Mouse (Mus musculus) midbrain, embryonic 16.5 days (tissue): ENCODE measurements at regions not wholly inside any gene's neighbourhood (a gene's known extent, or its start where the extent isn't known, plus 50 kb on each side); places are given as distances from the start of the nearest gene placed in this dataset.

Source experiments
- ATAC-seq: fragments of 200-750 bp; cut with Nextera tagmentation; 2 replicates; pipeline ENCODE4 v1.8.0; 2017; ENCODE audit warnings: moderate TSS enrichment
- H3K27ac ChIP-seq: fragments of 300-500 bp; sonication (generic); 2 replicates; pipeline ENCODE4 v1.5.1; 2014; ENCODE audit warnings: mild to moderate bottlenecking, low read length, mixed read lengths
- H3K27me3 ChIP-seq: fragments of 300-500 bp; sonication (generic); 2 replicates; pipeline ENCODE4 v1.6.1; 2014; ENCODE audit warnings: low read depth, low read length, mixed read lengths; ENCODE audit not compliant: control insufficient read depth, insufficient read depth
- H3K36me3 ChIP-seq: fragments of 300-500 bp; sonication (generic); 2 replicates; pipeline ENCODE4 v1.6.1; 2014; ENCODE audit warnings: mild to moderate bottlenecking, low read length, moderate library complexity, mixed read lengths; ENCODE audit not compliant: control insufficient read depth, insufficient read depth
- H3K4me1 ChIP-seq: fragments of 300-500 bp; sonication (generic); 2 replicates; pipeline ENCODE4 v1.6.1; 2014; ENCODE audit warnings: mild to moderate bottlenecking, low read length, mixed read lengths; ENCODE audit not compliant: control insufficient read depth, insufficient read depth
- H3K4me2 ChIP-seq: fragments of 300-500 bp; sonication (generic); 2 replicates; pipeline ENCODE4 v1.6.1; 2014; ENCODE audit warnings: mild to moderate bottlenecking, low read length, mixed read lengths
- H3K4me3 ChIP-seq: fragments of 300-500 bp; sonication (generic); 2 replicates; pipeline ENCODE4 v1.5.1; 2014; ENCODE audit warnings: low read depth, mild to moderate bottlenecking, low read length, moderate library complexity, mixed read lengths
- H3K9ac ChIP-seq: fragments of 300-500 bp; sonication (generic); 2 replicates; pipeline ENCODE4 v1.6.1; 2014; ENCODE audit warnings: low read depth, low read length, mixed read lengths
- H3K9me3 ChIP-seq: fragments of 300-500 bp; sonication (generic); replicated peaks from 2 replicates; pipeline ENCODE4 v1.6.1; 2014; ENCODE audit warnings: mild to moderate bottlenecking, low read length, mixed read lengths; ENCODE audit not compliant: control insufficient read depth, poor library complexity, severe bottlenecking
- WGBS: fragments of 180-500 bp; shearing (Covaris S2); extraction: QIAGEN DNeasy Blood & Tissue Kit; methylation state at CpG from one replicate; pipeline ENCODE4 v1.1.7; 2014; 5-methylcytosine and 5-hydroxymethylcytosine counted together

DNA sequence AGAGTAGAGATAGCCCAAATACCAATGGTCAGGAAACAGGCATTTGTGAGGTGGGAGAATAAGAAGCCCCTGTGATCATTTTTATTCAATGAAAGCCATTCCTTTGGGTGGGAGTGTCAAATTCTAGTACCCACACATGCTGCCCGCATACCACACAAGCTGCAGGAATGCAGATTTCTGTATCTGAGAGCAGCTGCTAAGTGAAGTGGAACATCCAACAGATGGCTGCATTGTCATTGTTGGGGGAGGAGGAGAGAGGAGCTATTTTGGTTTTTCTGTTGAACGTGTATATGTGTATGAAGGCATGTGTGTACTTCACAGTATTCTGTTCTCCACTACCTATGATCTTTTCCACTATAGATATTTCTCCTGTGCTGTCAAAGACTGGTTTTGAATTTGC lies 392.3 kb upstream of the Mef2c start:
- Histone ChIP-seq H3K4me2 (no peak overlapping the region), H3K9ac (no peak overlapping the region), H3K4me1 (no peaks in the 10 kb centered on the region), H3K9me3 (no peaks in the 10 kb centered on the region), H3K36me3 (no peaks in the 10 kb centered on the region), H3K27me3 (no peaks in the 10 kb centered on the region), H3K27ac (no peak overlapping the region), H3K4me3 (no peak overlapping the region)
- no peak for ATAC-seq
- WGBS: 4% methylated on average over 2 of the region's 2 CpGs

DNA sequence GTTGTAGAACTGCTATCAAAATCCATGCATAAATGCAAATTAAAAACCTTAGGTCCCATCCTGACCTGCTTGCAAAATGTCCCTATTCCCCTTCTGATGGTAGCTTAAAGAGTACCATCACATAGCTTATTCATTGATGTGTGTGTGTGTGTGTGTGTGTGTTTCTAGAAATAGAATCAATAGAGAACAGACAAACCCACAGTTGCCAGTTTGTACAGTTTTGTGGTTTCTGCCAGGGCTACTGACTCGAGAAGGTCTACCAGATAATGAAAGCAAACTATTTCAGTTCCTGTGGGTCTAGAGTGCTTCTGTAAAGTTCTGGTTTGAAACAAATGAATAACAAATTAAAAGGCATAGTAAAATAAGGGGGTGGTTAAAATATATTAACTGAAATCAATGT lies 391.5 kb upstream of the Mef2c start:
- Histone ChIP-seq H3K9ac (no peak overlapping the region), H3K4me1 (no peaks in the 10 kb centered on the region), H3K27ac (no peak overlapping the region), H3K9me3 (no peaks in the 10 kb centered on the region), H3K27me3 (no peaks in the 10 kb centered on the region), H3K4me3 (no peak overlapping the region), H3K4me2 (no peak overlapping the region), H3K36me3 (no peaks in the 10 kb centered on the region)
- 63% methylated on average over 1 of the region's 1 CpGs for WGBS
- no peak for ATAC-seq

DNA sequence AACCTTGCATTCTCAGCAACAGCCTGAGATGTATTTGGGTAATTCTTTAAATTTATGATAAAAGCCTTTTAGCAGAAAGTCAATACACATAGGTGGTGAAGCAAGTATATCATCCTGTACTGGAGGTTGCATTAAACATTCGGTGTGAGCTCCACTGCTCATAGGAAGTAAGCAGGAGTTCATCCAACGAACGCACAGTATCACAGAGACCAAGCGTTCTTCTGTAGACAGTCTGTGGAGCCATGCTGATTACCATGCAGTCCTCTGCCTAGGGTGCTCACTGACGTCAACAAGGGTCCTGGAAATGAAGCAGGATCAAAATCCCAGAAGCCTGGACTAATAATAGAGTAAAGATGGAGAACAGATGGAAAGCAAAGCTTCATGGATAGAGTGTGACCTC lies 391.1 kb upstream of the Mef2c start:
- no peak overlapping the region for H3K4me3 ChIP-seq
- 79% methylated on average over 5 of the region's 5 CpGs for WGBS
- H3K9me3 ChIP-seq: no peaks in the 10 kb centered on the region
- H3K27me3 ChIP-seq: no peaks in the 10 kb centered on the region
- no peaks in the 10 kb centered on the region for H3K4me1 ChIP-seq
- no peak overlapping the region for H3K27ac ChIP-seq
- no peak overlapping the region for H3K9ac ChIP-seq
- no peaks in the 10 kb centered on the region for H3K36me3 ChIP-seq
- ATAC-seq: no peak
- H3K4me2 ChIP-seq: no peak overlapping the region

DNA sequence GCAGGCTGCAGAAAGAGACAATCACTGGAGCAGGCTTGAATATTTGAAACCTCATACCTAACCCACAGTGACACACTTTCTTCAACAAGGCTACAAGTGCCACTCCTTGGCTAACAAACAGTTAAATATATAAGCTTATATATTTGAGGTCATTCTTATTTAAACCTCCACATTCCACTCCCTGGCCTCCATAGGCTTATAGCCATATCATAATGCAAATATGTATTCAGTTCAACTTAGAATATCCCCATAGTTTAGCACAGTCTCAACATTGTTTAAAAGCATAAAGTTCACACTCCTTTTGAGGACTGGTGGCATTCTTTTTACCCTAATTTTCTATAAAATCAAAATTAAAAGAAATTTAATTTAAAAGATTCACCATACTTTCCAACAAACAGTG lies 390.0 kb upstream of the Mef2c start:
- ATAC-seq: no peak
- Histone ChIP-seq H3K4me1 (no peaks in the 10 kb centered on the region), H3K36me3 (no peaks in the 10 kb centered on the region), H3K4me3 (no peak overlapping the region), H3K27me3 (no peaks in the 10 kb centered on the region), H3K4me2 (no peak overlapping the region), H3K27ac (no peak overlapping the region), H3K9ac (no peak overlapping the region), H3K9me3 (no peaks in the 10 kb centered on the region)

DNA sequence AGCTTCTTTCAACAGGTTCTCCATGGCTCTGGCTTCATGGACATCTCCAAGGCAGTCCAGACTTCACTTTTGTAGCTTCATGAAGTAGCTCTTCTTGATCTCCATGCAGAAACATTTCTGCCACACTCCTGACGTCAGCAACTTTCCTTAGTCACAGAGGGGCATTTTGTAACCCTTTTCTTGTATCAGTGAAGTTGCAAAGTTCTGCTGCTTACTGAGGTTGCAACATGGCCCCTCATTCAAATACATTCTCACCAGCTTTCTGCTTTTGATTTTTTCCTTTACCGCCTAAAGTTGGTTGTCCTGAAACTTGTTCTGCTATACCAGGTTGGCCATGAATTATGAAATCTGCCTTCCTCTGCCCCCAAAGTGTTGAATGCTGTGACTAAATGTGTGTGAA lies 389.4 kb upstream of the Mef2c start:
- no peak overlapping the region for H3K4me3 ChIP-seq
- WGBS: 87% methylated on average over 2 of the region's 2 CpGs
- ATAC-seq: no peak
- no peak overlapping the region for H3K4me2 ChIP-seq
- no peaks in the 10 kb centered on the region for H3K9me3 ChIP-seq
- H3K4me1 ChIP-seq: no peaks in the 10 kb centered on the region
- no peaks in the 10 kb centered on the region for H3K27me3 ChIP-seq
- no peak overlapping the region for H3K9ac ChIP-seq
- H3K27ac ChIP-seq: no peak overlapping the region
- H3K36me3 ChIP-seq: no peaks in the 10 kb centered on the region

DNA sequence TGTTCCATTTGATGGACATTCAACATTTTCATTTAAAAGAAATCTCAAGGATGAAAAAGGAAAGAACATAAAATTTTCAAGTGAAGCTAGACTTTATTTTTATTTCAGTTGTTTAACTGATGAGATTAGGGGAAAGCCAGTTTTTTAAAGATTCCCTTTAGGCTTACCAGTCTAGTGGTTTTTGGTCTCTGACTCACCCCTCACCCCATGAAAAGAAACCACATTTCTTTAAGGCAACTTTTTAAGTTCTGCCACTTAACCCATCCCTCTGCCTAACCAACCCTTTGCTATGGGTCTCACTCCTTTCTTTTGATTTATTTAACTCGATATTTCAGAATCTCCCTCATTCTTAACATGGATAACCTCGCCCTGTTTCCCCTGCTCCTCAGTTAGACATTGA lies 388.1 kb upstream of the Mef2c start:
- no peaks in the 10 kb centered on the region for H3K36me3 ChIP-seq
- no peak for ATAC-seq
- 91% methylated on average over 2 of the region's 2 CpGs for WGBS
- no peaks in the 10 kb centered on the region for H3K9me3 ChIP-seq
- no peak overlapping the region for H3K9ac ChIP-seq
- 0 out of 2 replicates have a peak, but pooled peaks cover 3% of the 10 kb centered on the region for H3K4me1 ChIP-seq
- H3K4me3 ChIP-seq: no peak overlapping the region
- H3K27me3 ChIP-seq: no peaks in the 10 kb centered on the region
- no peak overlapping the region for H3K4me2 ChIP-seq
- H3K27ac ChIP-seq: no peak overlapping the region

DNA sequence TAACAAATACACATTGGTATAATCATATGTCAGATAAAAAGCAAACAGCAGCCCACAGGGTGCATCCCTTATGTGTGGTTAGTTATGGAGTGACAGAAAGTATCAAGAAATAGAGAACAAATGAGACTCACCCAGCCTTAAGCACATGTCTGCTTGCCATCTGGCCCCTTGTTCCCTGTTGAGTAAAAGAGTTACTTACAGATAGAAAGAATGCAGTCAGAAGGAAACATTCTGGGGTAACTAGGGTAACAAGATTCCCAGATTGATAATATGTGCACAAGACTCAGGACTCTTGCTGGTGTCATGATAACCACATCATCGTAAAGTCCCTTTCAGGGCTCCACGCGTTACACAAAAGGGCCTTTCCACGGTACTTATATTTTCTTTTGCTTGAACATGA lies 383.5 kb upstream of the Mef2c start:
- H3K27ac ChIP-seq: no peak overlapping the region
- H3K36me3 ChIP-seq: no peaks in the 10 kb centered on the region
- H3K27me3 ChIP-seq: no peaks in the 10 kb centered on the region
- 38% methylated on average over 4 of the region's 4 CpGs for WGBS
- H3K9ac ChIP-seq: no peak overlapping the region
- no peak for ATAC-seq
- no peaks in the 10 kb centered on the region for H3K9me3 ChIP-seq
- H3K4me2 ChIP-seq: no peak overlapping the region
- H3K4me3 ChIP-seq: no peak overlapping the region
- 0 out of 2 replicates have a peak, but pooled peaks cover 3% of the 10 kb centered on the region for H3K4me1 ChIP-seq

DNA sequence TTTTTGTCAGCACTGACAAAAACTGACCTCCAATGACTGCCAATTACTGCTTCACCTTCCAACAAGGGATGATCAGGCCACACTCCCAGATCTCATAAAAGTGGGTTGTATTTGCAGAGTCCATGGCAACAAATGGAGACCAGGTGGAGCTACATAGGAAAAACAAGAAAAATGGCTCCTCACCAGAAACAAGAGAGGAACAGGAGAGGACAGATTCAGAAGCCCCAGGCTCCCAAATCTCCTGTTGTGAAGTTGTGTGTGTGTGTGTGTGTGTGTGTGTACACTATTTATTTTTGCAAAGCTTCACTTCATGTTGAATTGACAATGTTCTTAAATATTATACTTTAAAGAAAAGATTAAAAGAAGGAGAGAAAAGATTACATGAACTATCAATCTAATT lies 380.2 kb upstream of the Mef2c start:
- no peaks in the 10 kb centered on the region for H3K9me3 ChIP-seq
- no peak overlapping the region for H3K9ac ChIP-seq
- ATAC-seq: no peak

DNA sequence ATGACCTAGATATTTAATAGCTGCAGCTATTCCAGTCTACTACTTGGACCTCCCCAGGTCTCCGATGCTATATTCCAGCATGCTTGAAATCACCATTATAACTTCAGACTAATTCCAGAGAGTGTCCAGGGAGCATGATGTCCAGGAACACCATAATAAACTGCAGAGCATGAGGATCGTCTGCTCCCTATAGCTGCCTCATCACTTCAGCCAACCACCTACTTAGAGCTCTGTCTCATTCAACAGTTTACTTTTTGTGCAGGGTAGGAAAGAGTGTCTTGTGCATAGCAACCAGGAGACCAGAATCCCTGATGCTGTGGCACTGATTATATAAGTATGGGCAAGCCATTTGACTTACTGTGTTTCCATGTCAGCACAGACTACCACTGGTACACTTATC lies 379.2 kb upstream of the Mef2c start:
- Histone ChIP-seq H3K4me3 (no peak overlapping the region), H3K9ac (no peak overlapping the region), H3K36me3 (no peaks in the 10 kb centered on the region), H3K9me3 (no peaks in the 10 kb centered on the region), H3K4me2 (no peak overlapping the region), H3K4me1 (0 out of 2 replicates have a peak, but pooled peaks cover 3% of the 10 kb centered on the region), H3K27me3 (no peaks in the 10 kb centered on the region), H3K27ac (no peak overlapping the region)
- WGBS: 86% methylated on average over 2 of the region's 2 CpGs
- no peak for ATAC-seq

More for the DNA sequence above, 380.2 kb upstream of the Mef2c start:
- Histone ChIP-seq H3K36me3 (no peaks in the 10 kb centered on the region), H3K4me1 (0 out of 2 replicates have a peak, but pooled peaks cover 3% of the 10 kb centered on the region), H3K4me3 (no peak overlapping the region), H3K27me3 (no peaks in the 10 kb centered on the region), H3K4me2 (no peak overlapping the region), H3K27ac (no peak overlapping the region)

DNA sequence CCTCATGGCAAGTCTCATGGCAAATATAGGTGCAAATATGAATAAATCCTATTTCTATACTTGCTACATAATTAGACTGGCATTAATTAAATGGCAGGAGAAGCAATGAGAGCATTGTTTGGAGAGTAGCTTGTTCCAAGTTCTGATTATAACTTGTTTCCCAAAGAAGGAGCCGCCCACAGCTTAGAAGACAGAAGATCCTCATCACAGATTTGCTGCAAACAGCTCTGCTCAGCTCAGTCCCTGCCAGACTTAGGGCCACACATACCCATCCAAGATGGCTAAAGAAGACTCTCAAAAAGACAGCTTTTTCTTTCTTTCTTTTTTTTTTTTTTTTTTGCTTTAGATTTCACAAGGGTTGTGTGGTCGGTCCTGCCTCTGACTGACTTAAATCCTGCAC lies 377.4 kb upstream of the Mef2c start:
- Histone ChIP-seq H3K4me3 (no peak overlapping the region), H3K4me2 (no peak overlapping the region), H3K9me3 (no peaks in the 10 kb centered on the region), H3K4me1 (peaks cover 2% of the 10 kb centered on the region; the same call in 1 of the 2 replicates), H3K36me3 (no peaks in the 10 kb centered on the region), H3K27ac (no peak overlapping the region), H3K27me3 (no peaks in the 10 kb centered on the region), H3K9ac (no peak overlapping the region)
- ATAC-seq: no peak
- WGBS: 91% methylated on average over 2 of the region's 2 CpGs
